Mouse (Mus musculus) cerebellum, adult 8-10 months (tissue): ENCODE results near the gene Rnd1.
A peak's percentile ranks its signal among the peaks of the same experiment; 100 is the strongest.

ENCODE experiments used
- DNase-seq: peaks from one replicate; pipeline ENCODE4 v3.0.0; 2022

Gene Rnd1

DNA sequence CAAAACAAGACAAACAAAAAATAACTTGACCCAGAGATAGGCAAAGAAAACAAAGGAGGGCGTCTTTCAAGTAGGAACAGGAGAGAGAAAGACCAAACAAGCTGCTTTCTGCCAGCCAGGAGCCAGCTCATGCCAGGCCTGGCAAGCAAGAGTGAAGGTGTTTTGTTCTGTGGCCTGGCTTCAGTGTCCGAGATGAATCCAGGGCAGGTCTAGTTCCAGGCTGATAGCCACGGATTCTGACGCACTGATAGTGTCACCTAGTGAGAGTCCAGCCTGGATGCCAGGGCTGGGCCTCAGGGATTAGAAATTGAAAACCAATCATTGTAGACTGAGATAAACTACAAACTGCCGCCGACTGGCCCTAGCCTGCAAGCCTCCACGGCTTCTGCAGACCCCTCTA is 716 bp upstream of the Rnd1 start:
- DNase-seq: no peak

DNA sequence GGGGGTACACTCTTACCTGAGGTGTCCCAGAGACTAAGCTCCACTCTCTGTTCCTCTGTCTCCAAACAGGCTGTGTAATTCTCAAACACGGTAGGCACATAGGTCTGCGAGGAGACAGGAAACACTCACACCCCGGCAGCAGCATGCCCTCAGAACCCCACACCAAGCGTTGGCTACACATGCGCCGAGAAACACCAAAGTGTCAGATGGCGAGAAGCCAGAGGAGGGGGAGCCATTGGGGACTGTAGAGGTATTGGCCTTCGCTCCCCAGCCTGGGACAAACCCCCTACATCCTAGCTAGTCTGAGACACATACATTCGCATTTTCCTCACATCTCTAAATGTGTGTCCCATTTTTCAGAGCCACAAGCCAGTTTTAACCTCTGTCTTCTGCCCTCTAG is 790 bp downstream of the Rnd1 start:
- peak; percentile 63 for DNase-seq

DNA sequence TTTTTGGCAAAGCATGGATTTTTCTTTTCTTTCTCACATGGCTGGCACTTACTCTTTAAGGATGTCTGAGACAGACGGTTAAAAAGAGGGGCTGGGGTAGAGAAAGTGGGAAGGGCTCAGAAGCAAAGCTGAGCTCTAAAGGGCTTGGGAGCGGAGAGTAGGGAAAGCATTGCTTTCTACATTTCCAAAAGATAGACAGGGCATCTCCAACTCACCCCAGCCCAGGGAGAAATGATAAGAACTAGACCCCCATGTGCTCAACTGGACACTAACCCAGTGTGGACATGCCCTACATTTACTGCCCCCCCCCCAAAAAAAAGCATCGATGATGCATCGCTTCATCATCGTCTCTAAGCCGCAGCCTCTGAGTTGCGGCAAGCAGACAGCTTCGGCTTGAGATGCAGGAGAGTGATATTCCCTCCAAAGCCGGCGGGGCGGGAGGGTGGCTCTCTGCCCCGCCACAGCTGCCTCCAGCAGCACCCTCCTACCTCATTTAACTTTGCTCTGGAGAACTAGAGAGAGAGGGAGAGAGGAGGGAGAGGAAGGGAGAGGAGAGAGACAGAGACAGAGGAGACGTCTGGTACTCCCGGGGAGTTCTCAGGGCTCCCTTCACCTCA is 1.5 kb downstream of the Rnd1 start:
- no peak for DNase-seq

DNA sequence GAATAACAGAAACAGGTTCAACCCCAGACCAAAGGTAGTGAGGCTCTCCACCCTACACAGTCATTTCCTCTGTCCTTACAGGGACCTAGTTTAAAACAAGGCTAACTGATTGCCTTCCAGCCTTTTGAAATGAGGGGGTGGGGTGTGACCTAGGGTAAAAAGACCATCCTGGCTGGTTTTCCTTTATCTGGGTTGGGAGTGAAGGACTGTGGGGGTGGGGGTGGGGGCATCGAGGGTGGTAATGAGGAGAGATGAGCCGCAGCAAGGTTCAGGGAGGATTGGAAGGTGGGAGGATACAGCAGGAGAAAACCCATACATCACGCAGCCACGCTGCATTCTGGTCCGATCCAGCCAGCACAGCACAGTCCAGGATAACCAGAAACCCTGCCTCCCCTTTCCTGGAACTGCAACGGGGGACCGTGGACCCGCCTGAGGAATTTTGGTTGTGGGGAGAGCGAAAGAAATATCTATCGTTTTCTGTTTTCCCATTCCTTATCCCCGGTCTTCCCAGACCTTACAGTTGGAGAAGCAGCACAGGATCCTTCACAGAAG is 2.2 kb downstream of the Rnd1 start:
- DNase-seq: no peak

DNA sequence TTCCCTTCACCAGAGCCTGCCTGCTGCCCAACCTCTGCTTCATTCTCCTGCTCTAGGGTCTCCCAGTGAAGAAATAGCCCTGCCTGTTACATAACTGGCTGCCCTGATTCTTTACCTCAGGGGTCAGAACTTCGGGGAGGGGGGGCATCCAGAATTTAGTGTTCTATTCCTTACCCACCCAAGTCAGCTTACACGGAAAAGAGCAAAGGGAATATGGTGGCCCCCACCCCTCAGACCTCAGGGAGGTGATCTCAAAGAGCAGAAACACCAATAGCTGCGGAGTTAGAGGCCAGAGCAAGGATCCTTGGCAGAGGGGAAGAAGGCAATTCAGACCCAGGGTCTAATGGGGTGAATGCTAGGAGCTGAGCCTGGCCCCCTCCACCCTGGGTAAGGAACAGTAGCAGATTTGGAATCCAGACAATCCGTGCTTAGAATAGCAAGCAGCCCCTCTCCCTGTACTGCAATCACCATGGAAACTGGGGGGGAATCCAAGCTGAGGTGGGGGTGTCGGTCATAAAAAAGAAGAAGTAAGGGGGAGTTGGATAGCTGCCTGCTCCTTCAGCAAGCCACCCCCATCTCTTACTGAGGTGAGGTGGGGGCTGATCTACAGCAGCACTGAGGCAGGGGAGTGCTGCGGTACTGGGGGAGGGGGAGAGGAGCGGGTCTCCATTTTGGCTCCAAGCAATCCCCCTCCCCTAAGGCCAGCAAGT is 2.8 kb downstream of the Rnd1 start:
- no peak for DNase-seq

DNA sequence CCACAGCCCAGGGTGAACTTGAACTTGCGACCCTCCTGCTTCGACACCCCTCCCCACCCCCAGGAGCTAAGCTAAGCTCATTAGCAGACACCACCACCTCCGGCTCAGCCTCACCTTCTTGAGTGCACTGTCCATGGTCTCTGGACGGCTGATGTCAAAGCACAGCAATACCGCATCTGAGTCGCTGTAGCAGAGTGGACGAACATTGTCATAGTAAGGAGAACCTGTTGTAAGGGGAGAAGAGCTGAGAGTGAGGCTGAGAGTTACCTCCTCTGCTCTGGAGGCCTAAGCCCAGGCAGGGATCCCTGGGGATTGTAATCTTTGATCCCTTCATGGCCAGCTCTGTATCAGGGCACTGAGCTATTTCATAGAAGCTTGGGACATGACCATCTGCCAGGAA is 3.5 kb downstream of the Rnd1 start:
- DNase-seq: no peak

DNA sequence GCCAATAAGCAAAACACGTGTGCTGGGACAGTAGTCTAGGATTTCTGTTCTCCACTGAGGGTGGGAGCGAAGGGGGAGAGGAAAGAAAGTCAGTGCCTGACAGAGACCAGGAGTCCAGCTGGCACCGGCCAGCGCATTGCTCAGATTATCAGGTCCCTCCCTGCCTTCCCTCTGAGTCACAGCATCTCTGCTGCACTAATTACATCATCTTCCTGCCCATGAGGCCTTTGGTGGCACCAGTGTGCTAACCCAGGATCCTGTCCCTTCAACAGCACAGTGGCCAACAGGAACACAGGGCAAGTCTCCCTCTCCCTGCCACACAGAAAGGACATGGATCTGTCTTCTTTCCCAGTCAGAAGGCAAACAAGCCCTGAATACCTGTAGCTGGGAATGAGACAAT is 4.7 kb downstream of the Rnd1 start:
- DNase-seq: no peak

DNA sequence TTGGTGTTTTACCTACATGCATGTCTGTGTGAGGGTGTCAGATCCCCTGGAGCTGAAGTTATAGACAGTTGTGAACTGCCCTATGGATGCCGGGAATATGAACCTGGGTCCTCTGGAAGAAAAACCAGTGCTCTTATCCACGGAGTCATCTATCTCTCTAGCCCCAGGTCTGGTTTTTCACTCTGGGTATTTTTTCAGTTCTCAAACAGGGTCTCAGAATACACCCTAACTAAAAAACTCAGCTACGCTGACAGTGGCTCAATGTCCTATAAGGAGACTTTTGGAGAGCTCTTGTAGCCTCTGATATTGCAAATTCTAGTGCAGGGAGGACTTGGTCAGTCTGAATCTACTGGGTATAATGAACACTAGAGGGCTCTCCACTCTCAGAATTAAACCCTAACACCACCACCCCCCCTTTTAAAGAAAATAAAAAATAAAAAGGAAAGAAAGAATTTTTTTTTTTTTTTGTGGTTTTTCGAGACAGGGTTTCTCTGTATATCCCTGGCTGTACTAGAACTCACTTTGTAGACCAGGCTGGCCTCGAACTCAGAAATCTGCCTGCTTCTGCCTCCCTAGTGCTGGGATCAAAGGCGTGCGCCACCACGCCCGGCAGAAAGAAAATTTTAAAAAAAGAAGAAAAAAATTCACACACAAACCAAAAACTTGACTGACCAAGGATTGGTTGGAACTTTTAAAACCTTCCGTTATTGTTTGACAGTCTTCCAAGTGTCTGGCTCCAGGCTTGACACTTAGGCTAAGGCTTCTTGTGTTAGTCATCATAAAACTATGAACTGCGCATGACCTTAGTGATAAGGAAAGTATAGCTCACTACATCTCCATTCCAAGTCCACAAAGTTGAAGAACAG is 13.0 kb downstream of the Rnd1 start:
- DNase-seq: no peak

DNA sequence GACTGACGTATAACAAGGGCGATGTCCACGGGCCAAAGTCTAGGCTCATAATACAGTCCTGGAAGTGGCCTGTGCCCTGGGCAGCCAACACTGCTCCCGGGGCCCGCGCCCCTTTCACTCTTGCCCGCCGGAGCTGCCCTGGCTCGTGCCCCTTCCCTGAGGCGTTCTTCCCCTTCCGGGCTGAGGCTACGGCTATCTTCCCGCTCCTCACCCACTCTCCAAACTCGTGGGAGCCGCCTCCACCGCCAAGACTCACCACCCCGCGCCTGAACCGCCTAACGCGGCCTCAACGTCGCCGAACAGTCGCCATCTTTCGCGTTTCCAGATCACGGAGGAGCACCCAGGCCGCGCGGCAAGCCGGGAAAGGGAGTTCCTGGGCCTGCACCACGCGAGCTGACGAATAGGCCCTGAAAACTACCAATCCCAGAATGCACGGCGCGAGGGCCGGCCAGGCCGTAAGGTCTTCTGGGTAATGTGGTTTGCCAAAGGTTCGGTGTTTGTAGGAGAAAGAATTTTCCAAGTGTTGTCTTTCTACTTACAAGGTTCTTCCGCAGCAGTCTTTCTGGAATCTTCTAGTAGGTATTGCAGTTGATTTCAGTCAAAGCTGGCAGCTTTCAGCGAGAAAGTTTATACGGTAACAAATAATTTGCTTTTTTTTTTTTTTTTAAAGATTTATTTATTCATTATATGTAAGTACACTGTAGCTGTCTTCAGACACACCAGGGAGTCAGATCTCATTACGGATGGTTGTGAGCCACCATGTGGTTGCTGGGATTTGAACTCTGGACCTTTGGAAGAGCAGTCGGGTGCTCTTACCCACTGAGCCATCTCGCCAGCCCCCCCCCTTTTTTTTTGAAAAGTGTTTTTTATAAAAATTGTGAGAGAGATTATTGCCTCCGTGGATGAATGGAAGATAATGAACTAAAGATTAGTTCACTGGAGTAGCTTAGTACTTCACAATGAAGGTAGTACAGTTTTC is 14.4 kb downstream of the Rnd1 start, which contains the start of gene Ddx23:
Gene Ddx23 (minus strand): TSS at position 328 of the 979 bp plus-strand sequence.
- peak; percentile 91 for DNase-seq

DNA sequence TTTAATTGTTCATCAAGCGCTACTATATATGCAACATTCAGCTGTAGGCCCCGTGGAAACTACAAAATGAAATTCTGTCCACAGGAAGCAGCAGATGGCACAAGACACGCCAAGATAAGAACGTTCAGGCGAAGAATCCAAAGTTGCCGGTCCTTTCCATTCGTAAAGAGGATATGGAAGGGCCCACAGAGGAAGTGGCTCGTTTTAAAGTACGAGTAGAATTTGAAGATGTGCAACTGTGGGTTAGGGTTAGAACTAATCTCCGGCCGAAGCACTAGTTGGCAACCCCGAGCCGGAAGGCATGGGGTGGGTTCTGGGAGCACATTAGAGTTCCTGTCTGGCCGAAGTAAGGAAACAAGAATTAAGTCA is 15.1 kb downstream of the Rnd1 start:
- DNase-seq: no peak

DNA sequence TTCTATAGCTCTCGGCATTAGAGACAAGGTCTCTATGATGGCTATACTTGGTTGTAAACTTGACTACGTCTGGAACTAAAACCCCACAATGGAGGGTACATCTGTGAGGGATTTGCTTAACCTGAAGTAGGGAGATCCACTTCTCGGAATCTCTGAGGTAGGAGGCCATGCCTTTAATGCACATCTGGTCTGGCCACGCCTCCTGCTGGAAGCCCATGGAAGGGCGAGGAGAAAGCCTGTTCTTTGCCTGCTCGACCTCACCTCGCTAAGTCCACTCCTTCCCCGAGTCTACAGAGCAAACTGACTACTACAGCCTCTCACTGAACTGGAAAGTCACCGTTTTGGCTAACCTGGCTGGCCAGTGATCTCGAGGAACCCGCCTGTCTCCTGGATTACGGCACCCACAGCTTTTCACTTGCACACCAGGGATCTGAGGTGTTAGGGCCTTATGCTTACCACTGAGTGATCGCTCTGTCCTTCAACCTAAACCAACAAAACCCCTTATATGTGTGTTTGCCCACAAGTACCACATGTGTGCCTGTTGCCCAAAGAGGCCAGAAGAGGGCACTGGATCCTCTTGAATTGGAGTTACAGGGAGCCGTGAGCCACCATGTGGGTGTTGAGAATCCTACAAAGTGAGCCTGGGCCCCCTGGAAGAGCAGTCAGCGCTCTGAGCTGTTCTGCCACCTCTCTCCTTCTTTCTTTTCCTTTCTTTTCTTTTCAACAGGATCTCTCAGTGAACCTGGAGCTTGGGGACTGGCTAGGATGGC is 20.1 kb downstream of the Rnd1 start:
- DNase-seq: no peak

DNA sequence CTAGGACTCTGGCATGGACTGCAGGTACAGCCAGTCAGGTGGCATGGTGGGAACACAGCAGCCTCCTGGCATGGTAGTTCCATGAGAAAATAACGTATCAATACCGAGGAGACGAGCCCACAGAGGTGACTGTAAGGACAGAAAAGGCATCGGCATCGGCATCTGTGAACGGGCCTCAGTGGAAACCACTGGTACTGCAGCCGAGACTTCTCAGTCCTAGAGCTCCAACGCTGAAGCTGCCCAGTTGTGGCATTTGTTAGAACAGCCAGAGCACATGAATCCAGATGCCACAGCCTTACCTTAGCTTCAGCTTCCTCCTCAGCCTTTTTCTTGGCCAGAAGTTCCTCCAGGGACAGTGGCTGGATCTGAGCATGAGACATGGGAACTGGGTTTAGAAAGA is 25.1 kb downstream of the Rnd1 start:
- DNase-seq: no peak

DNA sequence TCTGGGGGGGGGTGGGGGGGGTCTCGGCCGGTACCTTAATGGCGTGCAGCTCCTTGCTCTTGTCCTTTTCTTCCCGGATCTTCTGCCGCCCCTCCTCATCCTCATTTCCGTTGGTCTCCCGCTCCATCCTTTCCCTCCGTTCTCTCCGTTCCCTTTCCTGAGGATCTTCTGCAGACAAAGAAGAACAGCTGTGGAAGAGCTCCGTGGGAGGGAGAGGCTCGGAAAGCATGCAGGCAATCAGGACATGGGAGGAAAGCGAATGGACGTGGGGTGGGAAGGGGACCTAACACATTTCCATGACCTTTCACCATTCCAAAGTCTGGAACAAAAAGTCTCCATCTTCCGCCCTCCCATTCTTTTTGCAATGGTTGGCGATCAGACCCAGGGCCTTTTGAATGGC is 25.8 kb downstream of the Rnd1 start:
- DNase-seq: no peak

DNA sequence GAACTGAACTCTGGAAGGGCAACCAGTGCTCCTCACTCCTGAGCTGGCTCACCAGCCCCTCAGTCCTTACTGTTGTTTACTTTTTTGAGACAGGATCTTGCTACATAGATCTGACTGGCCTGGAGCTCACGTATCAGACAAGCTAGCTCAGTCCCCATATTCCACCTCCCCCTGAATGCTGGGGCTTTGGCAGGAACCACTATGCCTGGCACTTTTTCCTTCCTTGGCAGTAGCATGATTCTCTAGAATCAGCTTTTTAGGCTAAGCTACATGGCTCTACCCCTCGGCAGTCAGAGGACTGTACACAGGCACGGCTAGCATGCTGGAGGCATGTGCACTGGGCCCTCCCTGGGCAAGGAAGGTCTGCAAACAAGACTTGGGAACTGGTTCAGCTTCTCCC is 29.2 kb downstream of the Rnd1 start:
- DNase-seq: no peak

DNA sequence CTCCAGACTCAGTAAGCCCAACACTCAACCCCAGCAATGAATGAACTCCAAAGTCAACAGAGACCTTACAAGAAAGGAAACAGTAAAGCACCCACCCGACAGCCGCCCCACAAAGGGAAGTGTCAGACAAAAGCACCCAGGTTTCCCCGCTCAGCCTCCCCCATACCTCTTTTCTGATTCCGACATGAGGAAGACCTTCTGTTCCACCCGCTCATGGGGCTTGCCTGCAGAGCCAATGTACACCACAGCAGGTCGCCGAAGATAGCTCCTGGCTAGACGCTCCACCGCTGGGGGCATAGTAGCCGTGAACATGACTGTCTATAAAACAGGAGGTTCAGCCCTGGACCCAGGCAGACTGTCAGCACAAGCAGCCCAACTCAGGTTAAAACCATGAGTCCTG is 30.0 kb downstream of the Rnd1 start:
- no peak for DNase-seq

DNA sequence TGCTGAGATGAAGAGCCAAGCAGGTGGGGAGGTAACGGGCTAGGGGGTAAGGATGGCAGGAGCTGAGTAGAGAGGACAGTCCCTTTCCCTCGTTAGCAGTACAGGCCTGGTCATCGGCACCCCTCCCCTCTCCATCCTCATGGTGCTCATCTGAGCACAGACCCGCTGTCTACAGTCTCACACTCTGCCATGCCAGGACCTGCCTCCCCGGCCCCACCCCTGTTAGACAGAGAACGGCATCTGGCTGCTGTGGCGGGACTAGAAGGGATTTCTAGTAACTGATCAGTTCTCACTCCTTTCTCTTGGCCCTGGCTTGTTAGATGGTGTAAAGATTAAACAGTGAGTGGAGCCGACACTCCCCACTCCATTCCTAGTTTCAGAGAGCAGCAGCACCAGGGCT is 30.5 kb downstream of the Rnd1 start:
- DNase-seq: no peak

DNA sequence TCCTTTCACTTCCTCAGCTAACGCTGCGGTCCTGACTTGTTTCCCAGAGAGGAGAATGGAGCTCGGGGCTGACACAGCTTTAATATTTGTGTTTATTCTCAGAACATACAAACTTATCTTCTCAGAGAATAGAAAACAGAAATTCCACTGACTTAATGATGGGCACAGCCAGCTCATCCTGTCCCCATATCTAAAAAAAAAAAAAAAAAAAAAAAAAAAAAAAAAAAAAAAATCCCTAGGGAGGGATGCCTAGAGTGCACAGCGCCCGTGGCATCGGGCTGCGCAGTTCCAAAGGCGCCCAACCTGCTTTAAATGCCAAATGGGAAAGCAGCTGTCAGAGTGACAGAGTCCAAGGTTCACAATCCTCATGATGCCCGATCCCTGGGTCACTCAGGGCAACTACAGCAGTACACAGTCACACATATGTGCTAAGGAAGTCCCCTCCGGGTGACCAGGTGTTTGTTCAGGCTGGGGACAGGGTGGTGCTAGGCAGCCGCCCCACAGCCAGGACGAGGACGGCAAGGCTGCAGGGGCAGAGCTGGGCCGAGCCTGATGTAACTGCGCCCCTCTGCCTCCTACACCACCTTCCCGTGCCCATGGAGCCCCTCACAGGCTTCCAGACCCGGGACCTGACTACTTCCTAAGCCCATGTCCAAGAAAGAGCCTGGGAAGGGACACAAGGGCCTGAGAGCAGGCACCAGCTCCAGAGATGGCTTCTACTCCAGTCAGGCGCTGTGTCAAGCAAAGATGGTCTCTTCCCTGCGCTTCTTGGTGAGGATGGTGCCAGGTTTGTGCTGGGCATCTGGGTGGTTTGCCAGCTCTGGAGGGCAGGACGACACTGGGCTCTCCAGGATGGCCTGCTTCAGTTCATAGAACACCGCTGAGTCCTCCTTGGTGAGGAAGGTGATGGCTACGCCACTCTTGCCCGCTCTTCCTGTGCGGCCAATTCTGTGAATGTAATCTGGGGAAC is 31.9 kb downstream of the Rnd1 start:
- DNase-seq: no peak

DNA sequence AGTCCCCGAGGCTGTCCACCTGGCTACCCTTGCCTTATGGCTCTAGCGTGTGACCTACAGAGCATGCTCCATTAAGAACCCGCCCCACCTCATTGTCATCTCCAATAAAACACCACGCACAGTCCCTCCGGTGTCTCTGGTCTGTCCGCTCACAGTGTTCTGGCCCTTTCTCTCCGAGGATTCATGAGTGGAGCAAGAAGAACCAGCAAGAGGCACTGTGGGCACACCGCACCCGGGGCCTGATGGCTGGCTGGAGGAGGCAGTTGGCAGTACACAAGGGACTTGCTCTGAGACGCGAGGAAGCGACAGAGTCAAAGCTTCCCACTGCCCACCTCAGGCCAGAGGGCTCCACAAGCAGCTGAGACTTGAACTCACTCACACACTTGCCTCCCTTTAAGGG is 32.9 kb downstream of the Rnd1 start:
- DNase-seq: no peak

DNA sequence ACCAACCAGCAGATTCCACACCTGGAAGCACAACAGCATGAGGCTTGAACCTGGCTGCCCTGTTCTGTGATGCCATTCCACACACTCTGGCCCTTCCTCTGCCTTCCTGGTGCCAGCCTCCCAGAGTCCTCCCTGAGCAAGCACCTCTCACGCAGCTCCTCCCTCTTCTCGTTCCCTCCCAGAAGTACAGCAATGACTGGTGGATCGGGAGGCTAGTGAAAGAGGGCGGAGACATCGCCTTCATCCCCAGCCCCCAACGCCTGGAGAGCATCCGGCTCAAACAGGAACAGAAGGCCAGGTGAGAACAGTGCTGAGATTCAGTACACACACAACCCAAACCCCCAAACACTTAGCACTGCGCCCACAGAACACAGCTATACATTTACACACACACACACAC is 37.1 kb downstream of the Rnd1 start:
- DNase-seq: no peak

DNA sequence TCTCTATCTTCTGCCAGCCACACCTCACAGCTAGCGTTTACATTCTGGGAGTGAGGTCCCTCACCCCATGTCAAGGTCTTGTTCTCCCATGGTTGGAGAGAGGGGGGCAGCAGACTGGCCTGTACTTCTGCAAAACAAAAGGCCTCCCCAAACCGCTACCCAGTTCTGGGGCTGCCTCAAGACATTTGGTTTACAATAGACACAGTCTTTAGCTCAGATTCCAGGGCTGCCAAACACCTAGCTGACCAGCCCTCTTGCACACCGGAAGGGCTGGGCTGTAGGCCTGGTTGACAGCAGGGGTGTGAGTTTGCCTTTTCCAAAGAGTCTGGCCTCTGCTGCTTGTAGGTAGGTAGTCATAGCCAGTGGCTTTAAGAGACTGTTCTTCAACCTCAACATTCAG is 40.1 kb downstream of the Rnd1 start:
- no peak for DNase-seq

DNA sequence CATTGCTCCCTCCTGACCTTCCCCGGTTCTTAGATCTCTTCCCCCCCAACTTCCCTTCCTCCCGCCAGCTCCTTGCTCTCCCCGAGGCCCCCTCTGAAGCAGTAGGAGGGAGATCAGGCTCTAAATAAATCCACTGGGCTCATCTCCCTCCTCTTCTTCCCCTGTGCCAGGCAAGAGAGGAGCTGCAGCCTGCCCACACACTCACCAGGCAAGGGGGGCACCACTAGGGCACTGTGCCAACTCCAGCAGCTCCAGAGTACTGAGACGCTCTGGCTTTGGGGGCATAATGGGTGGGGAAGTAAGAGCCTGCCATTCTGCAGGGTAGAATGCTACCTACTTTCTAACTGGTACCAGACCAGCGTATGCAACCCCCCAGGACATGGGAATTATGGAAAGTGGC is 40.7 kb downstream of the Rnd1 start:
- DNase-seq: no peak
